Mouse (Mus musculus) cerebellum, postnatal 10 days (tissue): ENCODE results near the gene Gpi1.
"Not testable (repeated sequence)": the region's sequence is repeated elsewhere in the genome, so short reads cannot be mapped to it uniquely, and the experiment has no call there.

Experiments
- DNase-seq, 2 experiments: peaks; one replicate each; pipeline ENCODE4 v3.0.0; 2021; ENCODE audit warnings: mixed read lengths in 2 of 2

The Gpi1 gene

GRCm38 (mm10) chr7:34229153-34229552 lies 983 bp downstream of the Gpi1 start:
- no peak for DNase-seq

DNA sequence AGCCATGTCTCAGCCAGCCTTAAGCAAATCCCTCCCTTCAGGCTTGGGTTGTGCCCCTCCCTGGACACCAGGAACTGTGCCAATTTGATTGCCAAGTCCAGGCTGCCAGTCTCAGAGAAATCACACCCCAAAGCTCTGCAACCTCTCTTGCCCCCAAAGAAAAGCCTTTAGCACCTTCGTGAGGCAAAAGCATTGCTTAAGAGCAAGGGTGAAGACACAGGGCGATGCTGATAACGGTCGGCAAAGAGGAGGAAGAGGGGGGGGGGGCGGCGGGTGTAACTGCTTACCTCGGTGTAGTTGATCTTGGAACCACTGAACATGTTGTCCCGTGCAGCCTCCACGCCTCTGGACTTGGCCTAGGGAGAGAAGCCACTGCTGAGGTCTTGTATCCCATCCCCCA lies 1.5 kb downstream of the Gpi1 start:
- peak; percentile 63 to 64 for DNase-seq

GRCm38 (mm10) chr7:34226846-34227245 lies 3.3 kb downstream of the Gpi1 start:
- DNase-seq: no peak

DNA sequence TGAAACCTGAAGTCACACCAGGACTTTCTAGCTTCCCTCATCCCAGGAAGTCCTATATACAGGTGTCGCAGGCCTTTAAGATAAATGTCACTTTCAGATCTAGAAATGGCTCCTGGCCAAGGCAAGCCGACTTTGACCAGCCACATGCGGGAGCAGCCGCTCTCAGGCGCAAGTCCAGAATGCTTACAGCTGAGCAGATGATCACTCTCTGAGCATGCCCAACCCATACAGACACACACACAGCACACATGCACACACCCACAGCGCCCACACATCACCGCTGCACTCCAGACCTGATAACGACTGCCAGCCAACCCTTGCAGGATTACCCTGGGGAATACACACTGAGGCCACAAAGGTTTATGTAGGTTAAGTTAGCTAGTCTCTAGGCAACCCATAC lies 4.0 kb downstream of the Gpi1 start:
- peak; percentile 37 to 44 for DNase-seq

GRCm38 (mm10) chr7:34224308-34224707 lies 5.8 kb downstream of the Gpi1 start:
- no peak for DNase-seq

- no peak for DNase-seq
Measured at GRCm38 (mm10) chr7:34222340-34222739, 7.8 kb downstream of the Gpi1 start.

DNA sequence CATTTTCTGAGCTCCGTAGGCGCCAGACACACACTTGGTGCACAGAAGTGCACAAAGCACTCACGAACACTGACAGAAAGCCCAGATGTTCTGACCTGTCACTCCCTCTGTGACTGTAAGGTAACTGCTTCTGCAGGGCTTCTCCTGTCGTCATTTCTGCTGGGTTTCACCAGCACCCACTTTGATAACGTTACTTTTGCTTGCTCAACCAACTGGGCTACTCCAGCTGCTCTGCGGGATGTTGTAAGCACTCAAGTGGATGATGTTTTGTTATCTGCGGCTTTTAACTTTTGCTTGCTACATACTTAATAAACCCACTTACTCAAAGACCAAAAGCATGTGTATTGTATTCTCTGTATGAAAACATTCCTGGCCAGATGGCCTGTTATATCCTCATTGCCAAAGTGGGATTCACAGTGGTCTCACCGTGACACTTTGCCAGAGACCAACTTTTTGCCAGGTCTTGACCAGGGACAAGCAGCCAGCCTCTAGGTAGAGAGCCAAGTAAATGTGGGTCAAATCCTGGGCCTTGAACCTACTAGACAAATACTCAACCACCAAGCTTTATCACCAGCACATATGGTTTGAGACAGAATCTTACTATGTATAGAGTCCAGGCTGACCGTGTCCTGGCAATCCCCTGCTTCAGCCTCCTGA lies 8.4 kb downstream of the Gpi1 start:
- DNase-seq: peak; percentile 53 to 63

DNA sequence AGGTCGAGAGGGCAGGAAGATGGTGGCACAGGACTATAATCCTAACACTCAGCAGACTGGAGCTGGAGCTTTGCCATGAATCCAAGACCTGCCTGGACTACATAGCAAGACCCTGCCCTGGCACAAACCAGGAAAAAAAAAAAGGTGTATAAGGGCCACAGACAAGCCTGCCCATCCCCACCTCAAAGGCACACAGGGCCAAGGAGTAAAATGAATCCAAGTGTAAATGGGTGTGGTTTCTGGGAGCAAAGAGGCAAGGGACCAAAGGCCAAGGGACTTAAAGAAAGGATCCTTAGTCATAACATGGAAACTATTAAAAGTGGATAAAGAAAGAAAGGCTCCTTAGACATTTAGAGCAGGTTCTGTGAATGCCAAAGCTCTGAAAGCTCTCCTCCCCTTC lies 11.6 kb downstream of the Gpi1 start:
- no peak for DNase-seq

- DNase-seq: no peak
Measured at GRCm38 (mm10) chr7:34216474-34216873, 13.7 kb downstream of the Gpi1 start.

DNA sequence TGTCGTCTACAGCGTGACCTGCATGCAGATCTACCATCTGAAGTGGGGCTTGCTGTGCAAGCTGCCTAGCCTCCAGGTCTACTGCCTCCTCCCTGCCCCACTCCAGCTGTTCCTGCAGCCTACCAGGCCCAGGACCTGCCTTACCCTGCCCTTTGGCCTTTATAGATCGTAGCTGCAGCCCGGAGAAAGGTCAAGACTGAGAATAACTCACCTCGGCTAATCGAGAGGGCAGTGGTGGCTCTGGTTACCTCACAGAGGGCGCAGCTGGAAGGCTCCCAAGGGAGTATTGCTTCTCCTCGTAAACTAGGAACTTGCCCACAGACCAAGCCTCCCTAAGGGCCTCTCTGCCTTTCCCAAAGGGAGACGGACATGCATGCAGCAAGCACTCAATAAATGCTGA lies 14.7 kb downstream of the Gpi1 start:
- no peak for DNase-seq

DNA sequence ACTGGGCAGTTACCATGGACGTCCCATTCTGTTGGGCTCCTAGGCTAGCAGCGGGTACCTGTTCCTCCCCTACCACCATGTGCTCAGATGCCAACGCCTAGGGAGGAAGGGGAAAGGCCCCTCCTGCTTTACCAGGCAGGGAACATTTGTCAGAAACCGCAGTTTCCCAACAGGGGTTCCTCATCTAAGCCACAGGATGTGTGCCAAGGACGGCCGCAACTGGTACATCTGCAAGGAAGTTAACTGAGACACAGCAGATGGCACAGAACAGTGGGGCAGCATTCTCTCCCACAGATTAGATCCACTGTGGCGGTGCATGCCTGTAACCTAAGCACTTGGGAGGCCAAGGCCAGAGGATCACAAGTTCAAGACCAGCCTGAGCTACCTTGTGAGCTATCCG lies 15.5 kb downstream of the Gpi1 start:
- DNase-seq: no peak

GRCm38 (mm10) chr7:34213281-34213680 lies 16.9 kb downstream of the Gpi1 start:
- no peak for DNase-seq

- no peak for DNase-seq
Measured at GRCm38 (mm10) chr7:34208027-34208745, 21.9 kb downstream of the Gpi1 start.

- DNase-seq: no peak
Measured at GRCm38 (mm10) chr7:34206331-34206730, 23.8 kb downstream of the Gpi1 start.

DNA sequence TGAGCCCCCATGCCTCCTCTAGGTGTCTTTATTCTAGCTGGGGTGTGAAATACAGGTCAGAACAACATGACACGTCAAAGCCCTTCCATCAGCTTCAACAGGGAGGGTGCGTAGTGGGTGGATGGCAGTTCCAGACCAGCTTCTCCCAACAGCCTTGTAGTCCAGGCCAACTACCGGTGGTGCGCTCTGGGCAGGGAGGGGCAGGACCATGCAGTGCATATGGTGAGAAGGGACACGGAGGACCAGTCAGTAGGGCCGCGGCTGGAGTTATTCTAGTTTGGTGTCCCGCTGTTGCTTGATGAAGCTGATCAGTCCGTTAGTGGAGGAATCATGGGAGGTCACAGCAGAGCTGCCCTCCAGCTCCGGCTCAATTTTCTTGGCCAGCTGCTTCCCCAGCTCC lies 28.0 kb downstream of the Gpi1 start:
- not testable (repeated sequence) for DNase-seq

DNA sequence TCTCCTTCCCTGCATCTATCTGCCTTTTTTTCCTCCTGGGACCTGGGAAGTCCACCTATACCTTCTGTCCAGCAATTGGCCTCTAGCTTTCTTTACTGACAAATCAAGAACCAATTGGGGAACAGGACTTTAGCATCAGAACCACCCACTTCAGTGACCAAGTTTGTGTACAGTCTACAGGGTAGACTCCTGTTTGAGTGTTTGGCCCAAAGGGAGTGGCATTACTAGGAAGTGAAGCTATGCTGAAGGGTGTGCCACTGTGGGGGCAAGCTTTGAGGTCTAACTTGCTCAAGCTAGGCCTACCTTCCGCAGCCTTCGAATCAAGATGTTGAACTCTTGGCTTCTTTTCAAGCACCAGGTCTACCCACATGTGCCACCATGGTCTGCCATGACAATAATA lies 29.3 kb downstream of the Gpi1 start:
- no peak for DNase-seq

DNA sequence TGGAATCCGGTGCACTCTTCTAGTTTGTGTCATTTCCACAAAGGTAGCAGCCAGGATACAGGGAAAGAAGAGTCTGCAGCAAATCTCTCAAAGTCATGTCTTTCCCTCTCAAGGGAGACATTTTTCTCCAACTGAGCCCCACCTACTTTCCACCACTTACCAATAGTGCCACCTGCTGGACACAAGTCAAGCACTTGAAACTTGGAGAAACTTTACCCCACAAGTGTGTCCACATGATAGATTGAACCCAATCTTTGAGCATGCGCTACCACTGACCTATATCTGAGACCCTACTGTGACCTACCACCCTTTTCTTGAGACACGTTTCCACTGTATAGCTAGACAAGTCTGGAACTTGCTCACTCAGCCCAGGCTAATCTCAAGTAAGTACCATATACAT lies 31.8 kb downstream of the Gpi1 start:
- DNase-seq: peak; percentile 35 to 47

- peak; percentile 97 to 98 for DNase-seq
Measured at GRCm38 (mm10) chr7:34196132-34197128, 33.7 kb downstream of the Gpi1 start, which contains the start of gene Pdcd2l. TSS of gene Pdcd2l (minus strand) at chr7:34196661.

- no peak for DNase-seq
Measured at GRCm38 (mm10) chr7:34195632-34196031, 34.5 kb downstream of the Gpi1 start.

DNA sequence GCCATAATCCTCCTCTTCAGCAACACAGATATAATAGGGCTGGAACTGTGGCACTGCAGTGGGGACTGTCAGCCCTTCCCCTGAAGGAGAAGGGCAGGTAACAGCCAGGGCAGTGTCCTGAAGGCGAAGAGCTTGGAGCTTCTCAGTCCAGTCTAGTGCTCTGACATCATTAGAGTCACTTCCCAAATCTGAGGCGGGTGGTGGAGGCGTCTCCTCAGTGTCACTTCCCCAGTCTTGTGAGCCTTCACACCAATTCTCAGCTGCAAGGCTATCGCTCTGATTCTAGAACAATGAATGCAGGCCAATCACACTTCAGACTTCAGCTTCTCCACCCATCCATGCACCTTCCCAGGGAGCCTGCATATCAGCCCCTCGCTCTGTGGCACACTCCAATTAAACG lies 37.3 kb downstream of the Gpi1 start:
- no peak for DNase-seq

DNA sequence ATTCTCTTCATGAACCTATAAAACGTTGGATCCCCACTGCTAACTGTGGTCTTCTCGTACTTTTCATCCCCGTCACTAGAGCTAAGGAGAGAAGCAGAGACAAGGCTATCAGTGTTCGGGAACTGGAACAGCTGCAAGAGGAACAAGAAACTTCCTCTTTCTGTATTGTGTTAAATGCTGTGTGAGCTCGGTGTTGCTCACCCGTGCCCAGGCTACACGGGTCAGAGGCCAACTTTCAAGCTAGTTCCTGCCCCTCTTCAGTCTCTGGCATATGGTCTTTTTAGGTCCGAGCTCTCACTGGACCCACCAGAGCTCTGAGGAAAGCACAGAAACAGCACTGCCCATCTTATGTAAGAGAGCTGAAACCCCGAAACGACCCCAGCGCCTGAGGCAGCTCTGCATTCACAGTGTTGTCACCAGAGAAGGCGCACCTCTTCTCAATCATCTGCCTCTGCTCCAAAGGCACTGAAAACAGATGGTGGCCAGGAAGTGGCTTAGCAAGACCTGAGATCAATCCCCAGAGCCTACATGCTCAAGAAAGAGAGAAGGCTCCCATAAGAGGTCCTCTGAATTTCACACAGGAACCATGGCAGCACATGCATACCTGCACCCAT lies 40.7 kb downstream of the Gpi1 start:
- DNase-seq: no peak

- DNase-seq: no peak
Measured at GRCm38 (mm10) chr7:34183794-34184193, 46.3 kb downstream of the Gpi1 start.

GRCm38 (mm10) chr7:34183356-34183755 lies 46.8 kb downstream of the Gpi1 start:
- DNase-seq: peak in 1 of 2 experiments; percentile 10
